Mouse (Mus musculus): Measurements from ENCODE around the gene Rps10.

Rps10 gene

GRCm38 (mm10) chr17:27636132-27637020 lies at the start of gene Rps10:
Gene Rps10, minus strand, starts transcription at chr17:27636669.
- DNase-seq (ENCODE audit: low read depth, low spot score) = no peak

GRCm38 (mm10) chr17:27685550-27685913 lies 49.1 kb upstream of the Rps10 start:
- no peak for DNase-seq (ENCODE audit: low read depth, low spot score)

- peak; percentile 49 for DNase-seq (ENCODE audit: low read depth, low spot score)
These were observed 48.5 kb upstream of the Rps10 start for GRCm38 (mm10) chr17:27684886-27685549.

- DNase-seq (ENCODE audit: low read depth, low spot score) = peak; percentile 58
These were observed 42.7 kb upstream of the Rps10 start for GRCm38 (mm10) chr17:27678924-27679813.

- no peak for DNase-seq (ENCODE audit: low read depth, low spot score)
These were observed 41.3 kb upstream of the Rps10 start for GRCm38 (mm10) chr17:27677756-27678155.

- DNase-seq (ENCODE audit: low read depth, low spot score) = no peak
These were observed 39.8 kb upstream of the Rps10 start for GRCm38 (mm10) chr17:27676270-27676669.

GRCm38 (mm10) chr17:27675453-27675852 lies 39.0 kb upstream of the Rps10 start:
- no peak for DNase-seq (ENCODE audit: low read depth, low spot score)

GRCm38 (mm10) chr17:27673945-27674344 lies 37.5 kb upstream of the Rps10 start:
- DNase-seq (ENCODE audit: low read depth, low spot score) = no peak

GRCm38 (mm10) chr17:27671720-27672119 lies 35.3 kb upstream of the Rps10 start:
- no peak for DNase-seq (ENCODE audit: low read depth, low spot score)

GRCm38 (mm10) chr17:27658767-27659166 lies 22.3 kb upstream of the Rps10 start:
- no peak for DNase-seq (ENCODE audit: low read depth, low spot score)

GRCm38 (mm10) chr17:27657123-27657522 lies 20.7 kb upstream of the Rps10 start:
- no peak for DNase-seq (ENCODE audit: low read depth, low spot score)

GRCm38 (mm10) chr17:27656414-27656813 lies 19.9 kb upstream of the Rps10 start:
- no peak for DNase-seq (ENCODE audit: low read depth, low spot score)

GRCm38 (mm10) chr17:27656011-27656399 lies 19.5 kb upstream of the Rps10 start:
- no peak for DNase-seq (ENCODE audit: low read depth, low spot score)

- DNase-seq (ENCODE audit: low read depth, low spot score) = no peak
These were observed 18.9 kb upstream of the Rps10 start, which contains the start of gene Pacsin1 for GRCm38 (mm10) chr17:27655089-27656010. Gene Pacsin1, plus strand, starts transcription at chr17:27655509.

GRCm38 (mm10) chr17:27653253-27653959 lies 16.9 kb upstream of the Rps10 start:
- DNase-seq (ENCODE audit: low read depth, low spot score) = no peak

GRCm38 (mm10) chr17:27652046-27652790 lies 15.7 kb upstream of the Rps10 start:
- no peak for DNase-seq (ENCODE audit: low read depth, low spot score)

GRCm38 (mm10) chr17:27650586-27650985 lies 14.1 kb upstream of the Rps10 start:
- no peak for DNase-seq (ENCODE audit: low read depth, low spot score)

GRCm38 (mm10) chr17:27650160-27650559 lies 13.7 kb upstream of the Rps10 start:
- no peak for DNase-seq (ENCODE audit: low read depth, low spot score)

GRCm38 (mm10) chr17:27645807-27646206 lies 9.3 kb upstream of the Rps10 start:
- DNase-seq (ENCODE audit: low read depth, low spot score) = no peak

All from brain, embryonic 18.5 days (tissue).